Mouse (Mus musculus) olfactory bulb, adult 2 months (tissue): ENCODE data around the gene Sbf2. TPM values are rescaled to one million over a fixed set of nuclear protein-coding genes. Genes with fewer than 3 reads are reported as not detected.

Source experiments
- H3K27ac ChIP-seq: fragments of 200-500 bp; 2 replicates; pipeline ENCODE4 v1.5.1; 2012; ENCODE audit warnings: low read depth, low read length; ENCODE audit not compliant: insufficient read depth
- H3K4me1 ChIP-seq: fragments of 200-500 bp; 2 replicates; pipeline ENCODE4 v1.6.1; 2012; ENCODE audit warnings: low read length; ENCODE audit not compliant: control insufficient read depth, insufficient read depth
- H3K4me3 ChIP-seq: fragments of 200-500 bp; 2 replicates; pipeline ENCODE4 v1.5.1; 2012; ENCODE audit warnings: mild to moderate bottlenecking, low read depth, low read length, moderate library complexity; ENCODE audit not compliant: insufficient read depth
- CTCF ChIP-seq: fragments of 200-500 bp; IDR thresholded peaks from 2 replicates; pipeline ENCODE4 v1.5.1; 2012; ENCODE audit warnings: low read depth, mild to moderate bottlenecking, low read length, moderate library complexity; ENCODE audit not compliant: insufficient read depth
- POLR2A ChIP-seq: fragments of 200-500 bp; IDR thresholded peaks from 2 replicates; pipeline ENCODE4 v1.6.1; 2012; ENCODE audit warnings: mild to moderate bottlenecking, low read depth, low read length, moderate library complexity; ENCODE audit not compliant: insufficient read depth
- WGBS: fragments of 180-500 bp; shearing (Covaris S2); methylation state at CpG from one replicate; pipeline ENCODE4 v1.1.7; 2018; 5-methylcytosine and 5-hydroxymethylcytosine counted together
- polyA plus RNA-seq: library from polyadenylated mRNA; stranded (reverse); fragments of >200 nt; gene quantifications from 2 replicates; pipeline ENCODE4 v1.2.4, GENCODE M21; 2012; ENCODE audit warnings: low replicate concordance; ENCODE audit not compliant: missing spikeins, insufficient read depth, insufficient read length

Sbf2 gene
- polyA plus RNA-seq, 1 experiment = not detected

DNA sequence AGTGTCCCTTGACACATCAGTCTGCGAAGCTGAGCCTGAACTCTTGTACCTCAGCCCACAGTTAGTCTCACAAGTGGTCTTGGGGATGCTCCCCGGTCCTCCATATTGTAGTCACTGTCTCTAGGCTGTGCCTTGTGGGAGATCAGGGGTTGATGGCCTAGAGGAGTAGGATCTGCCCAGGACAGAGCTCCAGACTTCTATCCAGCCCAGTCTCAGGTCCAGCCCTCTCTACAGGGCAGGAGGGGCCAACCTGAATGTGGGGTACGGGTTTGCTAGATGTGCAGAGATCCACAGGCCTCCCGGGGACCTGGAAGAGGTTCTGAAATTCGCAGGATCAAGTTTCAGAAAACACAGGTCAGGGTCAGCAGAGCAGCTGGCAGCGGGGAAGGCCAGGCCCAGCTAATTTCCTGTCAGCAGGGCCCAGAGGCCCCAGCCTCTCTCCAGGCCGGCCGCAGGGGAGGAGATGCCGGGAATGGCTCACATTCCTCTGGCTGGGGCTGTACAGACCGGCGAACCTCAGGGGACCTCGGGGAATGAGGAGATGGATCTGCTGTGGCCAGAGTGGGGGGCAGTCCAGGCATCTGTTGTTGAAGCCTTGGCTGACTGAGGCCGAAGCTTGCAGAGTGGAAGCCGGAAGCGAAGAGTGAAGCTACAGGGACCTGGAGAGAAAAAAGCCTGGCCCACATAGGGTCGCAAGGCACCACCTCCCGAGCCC, 317.7 kb downstream of the Sbf2 start:
- no peak overlapping the region for H3K27ac ChIP-seq
- no peak for TF ChIP-seq POLR2A
- no peak for TF ChIP-seq CTCF

DNA sequence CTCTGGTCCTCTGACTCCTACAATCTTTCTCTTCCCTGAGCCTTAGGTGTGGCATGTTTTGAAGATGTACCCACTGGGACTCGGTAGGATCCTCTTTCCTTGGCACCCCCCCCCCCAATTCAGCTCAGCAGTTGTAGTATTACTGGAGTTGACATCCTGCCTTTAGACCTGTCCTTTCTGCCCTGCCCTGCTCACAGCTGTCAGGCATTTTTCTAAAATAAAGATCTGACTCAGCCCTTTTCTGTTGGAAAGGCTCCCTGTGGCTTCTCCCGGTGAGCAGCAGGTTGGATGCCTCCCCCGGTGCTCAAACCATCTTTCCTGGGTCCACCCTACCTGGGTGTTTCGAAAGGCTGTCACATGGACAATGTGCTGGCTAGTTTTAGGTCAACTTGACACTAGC, 325.1 kb downstream of the Sbf2 start:
- TF ChIP-seq POLR2A (no peak), CTCF (no peak)
- Histone ChIP-seq H3K27ac (0 out of 2 replicates have a peak overlapping the region, but pooled peaks have one; percentile 21), H3K4me3 (no peak overlapping the region), H3K4me1 (peaks cover 23% of the 10 kb centered on the region)
- WGBS = 57% methylated on average over 4 of the region's 4 CpGs

More for the DNA sequence above, 317.7 kb downstream of the Sbf2 start:
- Histone ChIP-seq H3K4me3 (no peak overlapping the region), H3K4me1 (no peaks in the 10 kb centered on the region)
- WGBS = 62% methylated on average over 17 of the region's 17 CpGs

DNA sequence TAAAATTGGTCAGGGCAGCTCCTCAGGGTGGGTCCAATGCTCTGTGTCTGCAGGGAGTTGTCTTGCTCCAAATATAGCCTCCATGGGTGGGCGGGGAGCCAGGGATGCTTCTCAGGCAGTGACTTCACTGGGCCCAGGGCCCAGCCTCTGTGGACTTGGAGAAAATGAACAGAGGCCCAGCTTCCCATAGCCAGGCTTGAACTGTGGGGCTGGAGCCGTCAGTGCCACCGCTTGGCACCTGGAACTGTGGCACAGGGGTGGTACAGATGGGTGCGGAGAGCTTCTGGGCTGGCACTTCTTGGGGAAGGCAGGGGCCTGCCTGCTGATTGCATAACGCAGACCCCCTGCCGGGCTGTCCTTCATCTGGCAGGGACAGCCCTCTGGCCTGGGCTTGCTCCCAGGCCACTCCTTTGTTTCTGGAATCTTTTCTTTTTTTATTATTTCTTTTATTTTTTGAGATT, 326.0 kb downstream of the Sbf2 start:
- H3K4me1 ChIP-seq = peaks cover 23% of the 10 kb centered on the region
- H3K27ac ChIP-seq = 0 out of 2 replicates have a peak overlapping the region, but pooled peaks have one; percentile 54
- 43% methylated on average over 6 of the region's 6 CpGs for WGBS
- TF ChIP-seq POLR2A (no peak), CTCF (no peak)
- no peak overlapping the region for H3K4me3 ChIP-seq

DNA sequence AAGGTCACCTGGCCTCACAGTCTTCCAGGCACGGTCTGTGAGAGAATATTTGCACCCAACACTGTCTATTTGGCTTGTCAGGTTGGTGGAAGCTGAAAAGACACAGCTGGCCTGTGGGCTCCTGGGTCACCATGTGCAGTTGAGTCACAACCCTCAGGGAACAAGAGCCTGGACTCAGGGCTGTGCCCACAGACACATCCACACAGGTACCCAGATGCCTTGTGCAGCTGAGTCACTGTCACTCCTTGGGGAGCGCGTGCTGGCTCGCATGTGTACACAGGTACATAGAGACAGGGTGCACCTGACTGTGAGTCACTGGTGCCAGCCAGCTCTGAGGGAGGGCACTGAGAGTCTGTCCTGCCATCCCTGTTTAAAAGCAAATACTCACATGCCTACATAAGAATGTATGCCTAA, 326.5 kb downstream of the Sbf2 start:
- WGBS = 62% methylated on average over 4 of the region's 4 CpGs
- Histone ChIP-seq H3K27ac (0 out of 2 replicates have a peak overlapping the region, but pooled peaks have one; percentile 13), H3K4me1 (peaks cover 23% of the 10 kb centered on the region)

DNA sequence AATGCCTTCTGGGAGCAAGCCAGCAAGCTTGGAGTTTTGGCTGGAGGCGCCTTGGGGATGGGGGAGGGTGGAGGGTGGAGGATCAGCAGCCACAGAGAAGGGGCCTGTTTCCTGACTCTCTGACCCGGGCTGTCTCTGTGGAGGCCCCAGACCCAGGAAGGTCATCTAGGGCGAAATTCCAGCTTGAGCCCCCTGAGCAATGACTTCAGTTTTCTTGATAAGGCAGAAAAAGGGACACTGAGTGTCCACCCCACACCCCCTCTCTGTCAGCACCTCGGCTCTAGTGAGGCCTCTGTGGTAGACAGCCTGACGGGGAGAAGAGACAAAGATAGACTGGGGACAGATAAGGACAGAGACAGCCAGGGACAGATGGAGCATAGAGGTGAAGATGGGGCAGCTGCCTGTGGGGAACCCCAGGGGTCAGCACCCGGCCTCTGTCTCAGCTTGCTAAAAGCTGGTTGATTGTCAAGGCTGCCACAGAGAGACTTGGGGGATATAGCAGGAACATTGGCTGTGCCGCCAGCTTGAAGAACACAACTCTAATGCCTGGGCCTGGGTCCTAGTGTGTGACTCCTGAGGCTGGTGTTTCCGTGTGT, 327.1 kb downstream of the Sbf2 start:
- H3K4me3 ChIP-seq = no peak overlapping the region
- 88% methylated on average over 8 of the region's 8 CpGs for WGBS

More for the DNA sequence above, 326.5 kb downstream of the Sbf2 start:
- TF ChIP-seq POLR2A (no peak), CTCF (no peak)
- H3K4me3 ChIP-seq = no peak overlapping the region

DNA sequence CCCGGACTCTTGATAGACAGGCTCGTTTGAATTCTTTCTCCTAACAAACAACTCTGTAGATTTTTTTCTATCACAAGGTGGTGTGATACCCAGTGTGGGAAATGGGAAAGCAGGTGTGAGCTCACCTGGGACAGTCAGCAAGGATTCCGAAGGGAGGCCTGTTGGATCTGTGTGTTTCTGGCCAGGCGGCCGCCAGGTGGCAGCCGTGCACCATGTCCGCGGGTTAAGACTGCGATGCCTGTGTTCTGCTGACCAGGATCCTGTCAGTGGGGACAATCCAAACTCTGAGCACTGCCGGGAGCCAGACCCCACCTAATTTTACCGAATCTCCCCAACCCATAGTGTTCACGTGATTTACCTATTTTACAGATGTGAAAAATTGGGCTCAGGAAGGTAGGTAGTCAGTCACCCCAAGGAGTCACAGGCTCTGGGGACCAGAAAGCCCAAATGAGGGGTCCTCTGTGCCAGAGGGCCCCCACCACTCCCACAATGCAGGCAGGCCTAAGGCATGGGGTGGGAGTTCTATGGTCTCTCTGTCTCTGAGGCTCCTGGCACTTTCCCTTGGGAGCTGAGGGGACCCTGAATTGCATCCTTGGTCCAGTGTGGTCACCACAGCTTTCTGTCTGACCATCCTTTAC, 327.8 kb downstream of the Sbf2 start:
- 11% methylated on average over 12 of the region's 12 CpGs for WGBS
- Histone ChIP-seq H3K27ac (no peak overlapping the region), H3K4me1 (peaks cover 23% of the 10 kb centered on the region), H3K4me3 (no peak overlapping the region)
- TF ChIP-seq CTCF (peak; percentile 96), POLR2A (no peak)

More for the DNA sequence above, 327.1 kb downstream of the Sbf2 start:
- Histone ChIP-seq H3K4me1 (peaks cover 23% of the 10 kb centered on the region), H3K27ac (no peak overlapping the region)
- TF ChIP-seq POLR2A (no peak), CTCF (no peak)

DNA sequence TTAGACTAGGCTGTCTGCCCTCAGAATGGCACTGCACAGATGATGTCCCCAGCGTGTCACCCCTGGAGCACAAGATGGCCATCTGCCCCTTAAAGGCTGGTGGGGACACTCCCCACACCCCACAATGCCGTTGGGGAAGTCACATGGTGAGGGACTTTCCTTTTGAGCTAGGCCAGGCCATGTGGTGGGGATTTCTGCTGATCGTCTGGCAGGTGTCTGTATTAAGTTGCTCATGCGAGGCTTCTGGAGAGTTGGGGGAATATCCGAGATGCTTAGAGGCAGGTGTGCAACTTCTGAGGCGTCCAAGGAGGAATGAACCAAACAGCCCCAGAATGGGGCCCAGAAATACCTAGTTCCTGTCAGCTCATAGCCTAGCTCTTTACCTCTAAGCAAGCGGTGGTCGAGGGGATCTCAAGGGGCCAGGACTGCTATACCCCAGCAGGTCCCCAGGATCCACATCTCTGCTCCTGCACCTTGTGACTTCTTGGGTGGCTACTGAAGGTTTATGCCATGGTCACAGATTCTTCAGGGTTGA, 328.5 kb downstream of the Sbf2 start:
- Histone ChIP-seq H3K27ac (no peak overlapping the region), H3K4me1 (peaks cover 23% of the 10 kb centered on the region), H3K4me3 (no peak overlapping the region)
- TF ChIP-seq POLR2A = no peak
- 81% methylated on average over 8 of the region's 8 CpGs for WGBS

DNA sequence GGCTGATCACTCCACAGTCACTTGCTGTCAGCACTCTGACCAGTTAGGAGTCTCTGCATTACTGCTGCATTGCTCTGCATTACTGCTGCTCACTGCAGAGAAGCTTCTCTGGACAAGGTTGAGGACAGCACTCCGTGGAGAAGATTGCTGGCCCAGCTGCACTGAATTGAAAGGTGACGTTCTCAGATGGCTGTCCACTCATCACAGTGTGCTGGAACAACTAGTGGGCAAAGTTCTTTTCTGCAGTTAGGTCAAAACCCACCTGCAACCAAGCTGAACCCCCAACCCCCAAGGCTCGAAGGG, 328.9 kb downstream of the Sbf2 start:
- no peak for TF ChIP-seq POLR2A
- WGBS = 86% methylated on average over 3 of the region's 3 CpGs
- no peak overlapping the region for H3K27ac ChIP-seq
- H3K4me1 ChIP-seq = peaks cover 23% of the 10 kb centered on the region
- H3K4me3 ChIP-seq = no peak overlapping the region
